Mouse (Mus musculus) CH12.LX (cell line): ENCODE results near the gene Gin1. TPM values are rescaled to one million over a fixed set of nuclear protein-coding genes. Genes with fewer than 3 reads are reported as not detected.

Experiments
- DNase-seq: peaks from one replicate; pipeline ENCODE4 v3.0.0-alpha.2; 2013; ENCODE audit errors: extremely low read depth
- H3K27ac ChIP-seq: 2 replicates; pipeline ENCODE4 v1.5.1; 2012; ENCODE audit warnings: low read depth, mild to moderate bottlenecking, control low read depth, moderate library complexity; ENCODE audit not compliant: insufficient read depth
- H3K27me3 ChIP-seq: replicated peaks from 2 replicates; pipeline ENCODE3; 2012; ENCODE audit warnings: inconsistent platforms
- H3K36me3 ChIP-seq, 2 experiments: replicated peaks in 1 of 2; 2 replicates each; pipeline versions ENCODE3 to v1.6.1; 2012; ENCODE audit warnings: inconsistent platforms in 1 of 2, low read length in 1 of 2, mild to moderate bottlenecking in 1 of 2, mixed read lengths in 1 of 2, moderate library complexity in 1 of 2; ENCODE audit not compliant: control insufficient read depth in 1 of 2, insufficient read depth in 1 of 2
- H3K4me1 ChIP-seq, 2 experiments: 2 replicates each; pipeline ENCODE4 v1.6.1; 2012; ENCODE audit warnings: inconsistent platforms in 1 of 2, moderate library complexity in 1 of 2; ENCODE audit not compliant: insufficient read depth in 2 of 2, control insufficient read depth in 1 of 2
- H3K4me2 ChIP-seq: 2 replicates; pipeline ENCODE4 v1.6.1; 2012; ENCODE audit warnings: low read depth, mild to moderate bottlenecking, control low read depth; ENCODE audit not compliant: poor library complexity, insufficient read depth, severe bottlenecking
- H3K4me3 ChIP-seq, 3 experiments: fragments of 150-350 bp in 1 of 3; sonication (generic) in 1 of 3; replicated peaks in 1 of 3; 2 replicates each; pipeline versions ENCODE3 to v1.5.1; 2011 to 2012; ENCODE audit warnings: low read depth in 2 of 3, low read length in 2 of 3, mild to moderate bottlenecking in 2 of 3, moderate library complexity in 2 of 3, control low read depth in 1 of 3, improper control_type of control experiment in 1 of 3, inconsistent platforms in 1 of 3, mixed read lengths in 1 of 3; ENCODE audit not compliant: poor library complexity in 1 of 3
- H3K79me2 ChIP-seq: replicated peaks from 2 replicates; pipeline ENCODE4 v1.6.1; 2012; ENCODE audit warnings: mild to moderate bottlenecking, moderate library complexity; ENCODE audit not compliant: control insufficient read depth, poor library complexity, insufficient read depth, severe bottlenecking; ENCODE audit errors: extremely low read depth
- H3K9ac ChIP-seq: 2 replicates; pipeline ENCODE4 v1.6.1; 2012; ENCODE audit warnings: low read depth, mild to moderate bottlenecking, control low read depth, moderate library complexity; ENCODE audit not compliant: insufficient read depth
- H3K9me3 ChIP-seq: replicated peaks from 2 replicates; pipeline ENCODE3; 2012; ENCODE audit warnings: low read length, inconsistent platforms, mixed read lengths
- CHD2 ChIP-seq: IDR thresholded peaks from 2 replicates; pipeline ENCODE4 v1.6.1; 2011; ENCODE audit warnings: low read length, improper control_type of control experiment
- E2F4 ChIP-seq: IDR thresholded peaks from 2 replicates; pipeline ENCODE4 v1.6.1; 2011; ENCODE audit warnings: low read depth, low read length, improper control_type of control experiment; ENCODE audit not compliant: insufficient replicate concordance
- EP300 ChIP-seq: IDR thresholded peaks from 2 replicates; pipeline ENCODE4 v1.6.1; 2011; ENCODE audit warnings: low read length, improper control_type of control experiment
- ETS1 ChIP-seq: conservative IDR thresholded peaks from 2 replicates; pipeline ENCODE4 v1.6.1; 2012; ENCODE audit warnings: low read depth, mild to moderate bottlenecking, inconsistent platforms, low read length, improper control_type of control experiment, moderate library complexity
- GABPA ChIP-seq: IDR thresholded peaks from 2 replicates; pipeline ENCODE4 v1.6.1; 2012; ENCODE audit warnings: low read depth, low read length, improper control_type of control experiment, inconsistent platforms; ENCODE audit not compliant: insufficient replicate concordance
- IRF4 ChIP-seq: IDR thresholded peaks from 2 replicates; pipeline ENCODE4 v1.6.1; 2014; ENCODE audit warnings: low read depth, mild to moderate bottlenecking, inconsistent platforms, low read length, improper control_type of control experiment
- JUN ChIP-seq: IDR thresholded peaks from 2 replicates; pipeline ENCODE4 v1.6.1; 2011; ENCODE audit warnings: low read depth, mild to moderate bottlenecking, low read length, improper control_type of control experiment, moderate library complexity; ENCODE audit not compliant: insufficient read depth
- JUND ChIP-seq: conservative IDR thresholded peaks from 2 replicates; pipeline ENCODE4 v1.6.1; 2011; ENCODE audit warnings: low read depth, low read length, improper control_type of control experiment
- MAFK ChIP-seq: IDR thresholded peaks from 2 replicates; pipeline ENCODE4 v1.6.1; 2011; ENCODE audit warnings: low read length, improper control_type of control experiment; ENCODE audit not compliant: insufficient replicate concordance
- MEF2A ChIP-seq: IDR thresholded peaks from 2 replicates; pipeline ENCODE4 v1.6.1; 2014; ENCODE audit warnings: low read depth, mild to moderate bottlenecking, inconsistent platforms, low read length, improper control_type of control experiment, borderline replicate concordance
- MYC ChIP-seq: IDR thresholded peaks from 2 replicates; pipeline ENCODE4 v1.6.1; 2011; ENCODE audit warnings: low read depth, mild to moderate bottlenecking, improper control_type of control experiment, low read length
- POLR2A ChIP-seq: IDR thresholded peaks from 2 replicates; pipeline ENCODE4 v1.6.1; 2011; ENCODE audit warnings: low read depth, mild to moderate bottlenecking, improper control_type of control experiment, low read length
- RCOR1 ChIP-seq: conservative IDR thresholded peaks from 2 replicates; pipeline ENCODE4 v1.6.1; 2012; ENCODE audit warnings: low read depth, mild to moderate bottlenecking, inconsistent platforms, low read length, improper control_type of control experiment
- SIN3A ChIP-seq: IDR thresholded peaks from 2 replicates; pipeline ENCODE4 v1.6.1; 2012; ENCODE audit warnings: low read length, improper control_type of control experiment, inconsistent platforms
- TCF12 ChIP-seq: IDR thresholded peaks from 2 replicates; pipeline ENCODE4 v1.6.1; 2014; ENCODE audit warnings: low read depth, mild to moderate bottlenecking, inconsistent platforms, low read length, improper control_type of control experiment
- ZKSCAN1 ChIP-seq: IDR thresholded peaks from 2 replicates; pipeline ENCODE4 v1.6.1; 2012; ENCODE audit warnings: low read depth, inconsistent platforms, low read length, improper control_type of control experiment, borderline replicate concordance
- ZNF384 ChIP-seq: IDR thresholded peaks from 2 replicates; pipeline ENCODE4 v1.6.1; 2012; ENCODE audit warnings: low read depth, low read length, improper control_type of control experiment, inconsistent platforms
- dilution Hi-C: fragments of 300-500 bp; cut with MboI; formaldehyde crosslinking; loops from 2 replicates; pipeline ENCODE4 v1.14.3; 2020; ENCODE audit warnings: low sequenced_read_pairs; ENCODE audit not compliant: extremely low pct_unique_long_range_greater_than_20kb, extremely low pct_ligation_motif_present
- in situ Hi-C: fragments of 300-500 bp; cut with MboI; formaldehyde crosslinking; loops from 3 replicates; pipeline ENCODE4 v1.14.3; 2019; ENCODE audit warnings: low sequenced_read_pairs, low pct_ligation_motif_present, low pct_unique_long_range_greater_than_20kb, mixed read lengths
- polyA plus RNA-seq: library from polyadenylated mRNA; unstranded; fragments of >175 nt; gene quantifications from 2 replicates; pipeline ENCODE4 v1.2.1, GENCODE M21; 2012; ENCODE audit warnings: low read depth; ENCODE audit not compliant: insufficient read length
- total RNA-seq, 2 experiments: library from RNA; depleted of rRNA; stranded (reverse); fragments of 300-350 nt in 1 of 2; fragments of >200 nt in 1 of 2; gene quantifications; 2 replicates each; pipeline ENCODE4 v1.2.3; 2012 to 2014

The Gin1 gene
- total and polyA plus RNA-seq, 3 experiments: 5.8 to 16.2 (median 10.4) TPM

- Histone ChIP-seq H3K4me2 (no peak overlapping the region), H3K4me3 (no peak overlapping the region), H3K79me2 (peaks cover 9% of the 10 kb centered on the region; the same call in 1 of the 2 replicates), H3K9ac (no peak overlapping the region), H3K36me3 (peaks cover 2 to 20% of the 10 kb centered on the region in 2 experiments), H3K27me3 (no peaks in the 10 kb centered on the region), H3K4me1 (peaks cover 2 to 14% of the 10 kb centered on the region in 2 experiments; a peak in 2 of 4 replicates), H3K27ac (no peak overlapping the region), H3K9me3 (no peaks in the 10 kb centered on the region)
- in situ Hi-C loops (no loop called here), dilution Hi-C loops (no loop called here)
- DNase-seq: no peak
- TF ChIP-seq RCOR1 (no peak), GABPA (no peak)
- TF ChIP-seq, all 38 proteins: peak for 0
These were observed 3.4 kb downstream of the Gin1 start for GRCm38 (mm10) chr1:97773362-97773761.

GRCm38 (mm10) chr1:97773973-97774372, 4.0 kb downstream of the Gin1 start:
- DNase-seq: no peak
- Histone ChIP-seq H3K27me3 (no peaks in the 10 kb centered on the region), H3K36me3 (peaks cover 2 to 20% of the 10 kb centered on the region in 2 experiments), H3K9me3 (no peaks in the 10 kb centered on the region), H3K4me1 (peaks cover 2 to 14% of the 10 kb centered on the region in 2 experiments; a peak in 1 of 4 replicates), H3K4me2 (no peak overlapping the region), H3K4me3 (no peak overlapping the region), H3K79me2 (peaks cover 6% of the 10 kb centered on the region; the same call in 1 of the 2 replicates), H3K27ac (no peak overlapping the region), H3K9ac (no peak overlapping the region)
- dilution Hi-C loops (no loop called here), in situ Hi-C loops (no loop called here)
- TF ChIP-seq MAFK (no peak), IRF4 (no peak), CHD2 (no peak), ZNF384 (no peak), POLR2A (no peak)

GRCm38 (mm10) chr1:97781674-97782073, 11.7 kb downstream of the Gin1 start:
- no peak overlapping the region for H3K4me3 ChIP-seq
- no peak overlapping the region for H3K9ac ChIP-seq
- TF ChIP-seq EP300: peak; percentile 84
- TF ChIP-seq GABPA: no peak
- peak; percentile 52 for TF ChIP-seq JUN
- peak; percentile 80 for TF ChIP-seq IRF4
- no peak for TF ChIP-seq CHD2
- TF ChIP-seq ZNF384: peak; percentile 86
- peak; percentile 66 for TF ChIP-seq ETS1
- peak; percentile 82 for TF ChIP-seq JUND
- TF ChIP-seq MEF2A: peak; percentile 78
- TF ChIP-seq E2F4: no peak
- 0 out of 2 replicates have a peak, but pooled peaks have one; percentile 43 for TF ChIP-seq TCF12
- TF ChIP-seq MYC: peak; percentile 55; the same call in 1 of the 2 replicates
- peak; percentile 25; the same call in 1 of the 2 replicates for TF ChIP-seq SIN3A
- TF ChIP-seq ZKSCAN1: no peak
- peak; percentile 57; the same call in 1 of the 2 replicates for TF ChIP-seq MAFK
- H3K27me3 ChIP-seq: no peaks in the 10 kb centered on the region
- no peaks in the 10 kb centered on the region for H3K9me3 ChIP-seq
- in situ Hi-C loops (no loop called here), dilution Hi-C loops (no loop called here)
- H3K4me2 ChIP-seq: no peak overlapping the region
- H3K27ac ChIP-seq: no peak overlapping the region
- DNase-seq: peak; percentile 45
- peaks cover 3 to 8% of the 10 kb centered on the region in 2 experiments; a peak in 3 of 4 replicates for H3K4me1 ChIP-seq
- H3K79me2 ChIP-seq: no peaks in the 10 kb centered on the region
- peaks cover 2 to 21% of the 10 kb centered on the region in 2 experiments for H3K36me3 ChIP-seq
